Mouse (Mus musculus) left cerebral cortex, postnatal 14 days (tissue): ENCODE data around the gene AY358078. TPM values are rescaled to one million over a fixed set of nuclear protein-coding genes. Genes with fewer than 3 reads are reported as not detected.
"Not testable (repeated sequence)": the region's sequence is repeated elsewhere in the genome, so short reads cannot be mapped to it uniquely, and the experiment has no call there.

Source experiments
- DNase-seq, 2 experiments: peaks; one replicate each; pipeline ENCODE4 v3.0.0; 2021 to 2022; ENCODE audit warnings: low spot score in 2 of 2, mixed read lengths in 1 of 2
- intact Hi-C: fragments of 180-260 bp; cut with DNase I; formaldehyde crosslinking; loops from one replicate; pipeline ENCODE4 v1.15.1; 2025
- long read RNA-seq, 2 experiments: library from polyadenylated mRNA; stranded (forward); transcript quantifications; one replicate each; pipeline ENCODE4 v2.0.0; 2021
- total RNA-seq, 2 experiments: library from RNA; stranded (reverse); gene quantifications; 2 replicates each; pipeline ENCODE4 v1.2.3; 2021

Gene AY358078
- not detected for total RNA-seq
- long read RNA-seq, experiment 1: 0 reads
- long read RNA-seq, experiment 2: 0 reads

- intact Hi-C loops: no loop called here
These were observed at the start of gene AY358078 for GRCm38 (mm10) chr14:51799746-51800145. Gene AY358078, plus strand, starts transcription at chr14:51800046.

GRCm38 (mm10) chr14:51755944-51756343 is 43.9 kb upstream of the AY358078 start:
- DNase-seq: no peak
- intact Hi-C loops: loop anchor here (5.0 kb wide), 1 partner anchor 504 kb away; no protein-coding TSS in a partner anchor

More at GRCm38 (mm10) chr14:51799746-51800145, at the start of gene AY358078:
- DNase-seq: no peak

GRCm38 (mm10) chr14:51771378-51771777 is 28.5 kb upstream of the AY358078 start:
- peak in 1 of 2 experiments; percentile 23 for DNase-seq
- intact Hi-C loops: not testable (repeated sequence)

GRCm38 (mm10) chr14:51773490-51773889 is 26.4 kb upstream of the AY358078 start, which contains the start of gene Ang4:
Gene Ang4, minus strand, starts transcription at chr14:51773590.
- intact Hi-C loops: no loop called here
- no peak for DNase-seq

GRCm38 (mm10) chr14:51777791-51778190 is 22.1 kb upstream of the AY358078 start:
- intact Hi-C loops: no loop called here
- no peak for DNase-seq

GRCm38 (mm10) chr14:51778865-51779481 is 20.9 kb upstream of the AY358078 start:
- intact Hi-C loops: no loop called here
- no peak for DNase-seq

- DNase-seq: no peak
- intact Hi-C loops: no loop called here
These were observed 13.5 kb upstream of the AY358078 start for GRCm38 (mm10) chr14:51786335-51786734.

- intact Hi-C loops: no loop called here
- no peak for DNase-seq
These were observed 12.8 kb upstream of the AY358078 start for GRCm38 (mm10) chr14:51787061-51787460.

GRCm38 (mm10) chr14:51789196-51789595 is 10.7 kb upstream of the AY358078 start:
- no peak for DNase-seq
- intact Hi-C loops: no loop called here

GRCm38 (mm10) chr14:51794106-51794505 is 5.7 kb upstream of the AY358078 start:
- no peak for DNase-seq
- intact Hi-C loops: no loop called here

GRCm38 (mm10) chr14:51826625-51827024 is 26.8 kb downstream of the AY358078 start:
- intact Hi-C loops: no loop called here

GRCm38 (mm10) chr14:51827842-51828241 is 28.0 kb downstream of the AY358078 start:
- DNase-seq: peak in 1 of 2 experiments; percentile 19
- intact Hi-C loops: not testable (repeated sequence)

More at GRCm38 (mm10) chr14:51826625-51827024, 26.8 kb downstream of the AY358078 start:
- no peak for DNase-seq

GRCm38 (mm10) chr14:51829188-51829587 is 29.3 kb downstream of the AY358078 start:
- intact Hi-C loops: no loop called here
- no peak for DNase-seq

- intact Hi-C loops, DNase-seq: not testable (repeated sequence)
These were observed 38.6 kb downstream of the AY358078 start for GRCm38 (mm10) chr14:51838480-51838879.

- intact Hi-C loops: no loop called here
- no peak for DNase-seq
These were observed 42.4 kb downstream of the AY358078 start for GRCm38 (mm10) chr14:51842250-51842649.

- DNase-seq: no peak
- intact Hi-C loops: no loop called here
These were observed 42.9 kb downstream of the AY358078 start for GRCm38 (mm10) chr14:51842781-51843180.

GRCm38 (mm10) chr14:51843882-51844281 is 44.0 kb downstream of the AY358078 start:
- DNase-seq: no peak
- intact Hi-C loops: no loop called here

GRCm38 (mm10) chr14:51846566-51846965 is 46.7 kb downstream of the AY358078 start:
- no peak for DNase-seq
- intact Hi-C loops: no loop called here

GRCm38 (mm10) chr14:51851006-51851405 is 51.2 kb downstream of the AY358078 start:
- intact Hi-C loops, DNase-seq: not testable (repeated sequence)

- DNase-seq: no peak
- intact Hi-C loops: no loop called here
These were observed 53.6 kb downstream of the AY358078 start, which contains the start of gene Ear6 for GRCm38 (mm10) chr14:51853399-51853798. Gene Ear6, plus strand, starts transcription at chr14:51853699.

GRCm38 (mm10) chr14:51855280-51855679 is 55.4 kb downstream of the AY358078 start:
- DNase-seq, intact Hi-C loops: not testable (repeated sequence)
